Mouse (Mus musculus) testis, adult 2 months (tissue): Measurements from ENCODE around the gene Krt82. TPM values are rescaled to one million over a fixed set of nuclear protein-coding genes. Genes with fewer than 3 reads are reported as not detected.
"Not testable (repeated sequence)": the region's sequence is repeated elsewhere in the genome, so short reads cannot be mapped to it uniquely, and the experiment has no call there.

Experiments
- H3K27ac ChIP-seq: fragments of 200-500 bp; 2 replicates; pipeline ENCODE4 v1.5.1; 2012; ENCODE audit warnings: low read depth, low read length; ENCODE audit not compliant: control insufficient read depth, insufficient read depth
- H3K27me3 ChIP-seq: fragments of 200-500 bp; 2 replicates; pipeline ENCODE4 v1.6.1; 2012; ENCODE audit warnings: mild to moderate bottlenecking, low read length, moderate library complexity; ENCODE audit not compliant: control insufficient read depth, insufficient read depth
- H3K36me3 ChIP-seq: fragments of 200-500 bp; 2 replicates; pipeline ENCODE4 v1.6.1; 2012; ENCODE audit warnings: mild to moderate bottlenecking, low read length; ENCODE audit not compliant: control insufficient read depth, insufficient read depth
- H3K4me1 ChIP-seq: fragments of 200-500 bp; 2 replicates; pipeline ENCODE4 v1.6.1; 2012; ENCODE audit warnings: low read length; ENCODE audit not compliant: control insufficient read depth, insufficient read depth
- H3K4me3 ChIP-seq: fragments of 200-500 bp; 2 replicates; pipeline ENCODE4 v1.5.1; 2012; ENCODE audit warnings: low read depth, mild to moderate bottlenecking, low read length, moderate library complexity, mixed read lengths; ENCODE audit not compliant: control insufficient read depth
- CTCF ChIP-seq: fragments of 200-500 bp; IDR thresholded peaks from 2 replicates; pipeline ENCODE4 v1.5.1; 2012; ENCODE audit warnings: low read depth, mild to moderate bottlenecking, inconsistent platforms, low read length, moderate library complexity; ENCODE audit not compliant: control insufficient read depth, insufficient read depth, insufficient replicate concordance
- POLR2A ChIP-seq: fragments of 200-500 bp; IDR thresholded peaks from 2 replicates; pipeline ENCODE4 v1.6.1; 2012; ENCODE audit warnings: low read depth, mild to moderate bottlenecking, inconsistent platforms, low read length, moderate library complexity; ENCODE audit not compliant: control insufficient read depth
- polyA plus RNA-seq: library from polyadenylated mRNA; depleted of rRNA; stranded (reverse); fragments of >200 nt; gene quantifications from 2 replicates; pipeline ENCODE4 v1.2.3, GENCODE M21; 2012

The Krt82 gene
- polyA plus RNA-seq, 1 experiment: not detected

DNA sequence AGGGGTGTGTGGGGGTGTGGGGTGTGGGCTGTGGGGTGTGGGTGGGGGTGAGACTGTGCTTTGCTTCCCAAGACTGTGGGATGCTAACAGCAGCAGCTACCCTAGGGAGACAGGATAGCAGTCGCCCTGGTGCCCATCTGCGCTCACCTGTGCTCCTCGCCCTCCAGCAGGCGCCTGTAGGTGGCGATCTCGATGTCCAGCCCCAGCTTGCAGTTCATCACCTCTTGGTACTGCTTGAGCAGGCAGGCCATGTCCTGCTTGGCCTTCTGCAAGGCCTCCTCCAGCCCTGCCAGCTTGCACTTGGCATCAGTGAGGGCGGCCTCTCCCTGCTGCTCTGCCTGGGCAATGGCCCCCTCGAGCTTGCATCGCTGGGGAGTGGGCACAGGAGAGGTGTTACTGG, 7.9 kb downstream of the Krt82 start:
- H3K27ac ChIP-seq: no peak overlapping the region
- TF ChIP-seq POLR2A (no peak), CTCF (no peak)
- H3K36me3 ChIP-seq: no peaks in the 10 kb centered on the region
- H3K4me3 ChIP-seq: no peak overlapping the region
- no peaks in the 10 kb centered on the region for H3K4me1 ChIP-seq
- H3K27me3 ChIP-seq: no peaks in the 10 kb centered on the region

DNA sequence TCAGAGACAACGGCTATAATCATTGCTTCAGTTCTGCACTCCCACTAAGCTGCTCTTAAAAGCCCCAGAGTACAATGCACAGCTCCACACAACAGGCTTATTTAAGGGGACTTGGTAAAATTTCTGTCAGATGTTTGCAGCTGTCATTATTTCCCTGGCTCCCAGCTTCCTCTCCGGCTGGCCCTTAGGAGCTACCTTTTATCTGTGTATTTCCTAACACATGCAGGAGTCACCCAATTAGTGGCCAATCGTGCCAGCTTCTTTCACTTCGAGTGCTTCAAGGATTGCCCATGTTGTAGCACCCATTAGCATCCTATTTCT, 11.9 kb downstream of the Krt82 start:
- TF ChIP-seq POLR2A (no peak), CTCF (no peak)
- Histone ChIP-seq H3K36me3 (no peaks in the 10 kb centered on the region), H3K4me3 (no peak overlapping the region), H3K27ac (no peak overlapping the region), H3K27me3 (no peaks in the 10 kb centered on the region), H3K4me1 (no peaks in the 10 kb centered on the region)

DNA sequence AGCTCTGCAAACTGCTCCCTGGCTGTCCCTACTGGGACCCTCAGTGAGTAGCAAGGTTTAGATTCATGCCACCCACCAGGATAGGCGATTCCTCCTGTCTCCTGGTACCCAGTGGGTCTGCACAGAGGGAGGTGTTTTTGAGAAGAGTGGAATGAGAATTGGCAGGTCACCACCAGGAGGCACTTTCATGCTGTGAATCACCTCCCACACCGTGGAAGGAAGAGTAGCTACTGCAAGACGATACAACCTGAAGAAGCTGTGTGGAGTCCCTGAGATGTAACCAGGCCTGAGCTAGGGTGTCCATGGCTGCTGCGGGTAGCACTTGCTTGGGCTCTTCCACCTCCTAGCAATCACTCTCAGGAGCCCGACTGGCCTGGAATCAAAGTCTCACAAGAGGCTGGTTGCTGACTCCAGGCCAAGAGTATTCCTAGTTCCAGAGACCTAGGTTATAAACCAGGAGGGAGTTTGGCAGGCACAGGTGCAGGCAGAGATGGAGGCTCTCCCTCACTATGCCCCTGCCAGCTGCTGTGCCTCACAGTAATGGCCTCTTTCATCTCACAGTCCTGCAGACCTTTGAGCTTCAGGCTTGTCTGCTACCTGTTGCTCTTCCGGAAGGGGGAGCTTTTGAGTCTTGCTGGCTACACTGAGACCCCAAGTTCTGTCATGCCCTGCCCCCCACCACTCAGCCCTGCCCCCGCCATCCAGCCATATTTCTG, 12.4 kb downstream of the Krt82 start:
- H3K4me1 ChIP-seq: no peaks in the 10 kb centered on the region
- no peak overlapping the region for H3K4me3 ChIP-seq
- TF ChIP-seq POLR2A (no peak), CTCF (no peak)
- no peaks in the 10 kb centered on the region for H3K27me3 ChIP-seq
- no peak overlapping the region for H3K27ac ChIP-seq
- no peaks in the 10 kb centered on the region for H3K36me3 ChIP-seq

DNA sequence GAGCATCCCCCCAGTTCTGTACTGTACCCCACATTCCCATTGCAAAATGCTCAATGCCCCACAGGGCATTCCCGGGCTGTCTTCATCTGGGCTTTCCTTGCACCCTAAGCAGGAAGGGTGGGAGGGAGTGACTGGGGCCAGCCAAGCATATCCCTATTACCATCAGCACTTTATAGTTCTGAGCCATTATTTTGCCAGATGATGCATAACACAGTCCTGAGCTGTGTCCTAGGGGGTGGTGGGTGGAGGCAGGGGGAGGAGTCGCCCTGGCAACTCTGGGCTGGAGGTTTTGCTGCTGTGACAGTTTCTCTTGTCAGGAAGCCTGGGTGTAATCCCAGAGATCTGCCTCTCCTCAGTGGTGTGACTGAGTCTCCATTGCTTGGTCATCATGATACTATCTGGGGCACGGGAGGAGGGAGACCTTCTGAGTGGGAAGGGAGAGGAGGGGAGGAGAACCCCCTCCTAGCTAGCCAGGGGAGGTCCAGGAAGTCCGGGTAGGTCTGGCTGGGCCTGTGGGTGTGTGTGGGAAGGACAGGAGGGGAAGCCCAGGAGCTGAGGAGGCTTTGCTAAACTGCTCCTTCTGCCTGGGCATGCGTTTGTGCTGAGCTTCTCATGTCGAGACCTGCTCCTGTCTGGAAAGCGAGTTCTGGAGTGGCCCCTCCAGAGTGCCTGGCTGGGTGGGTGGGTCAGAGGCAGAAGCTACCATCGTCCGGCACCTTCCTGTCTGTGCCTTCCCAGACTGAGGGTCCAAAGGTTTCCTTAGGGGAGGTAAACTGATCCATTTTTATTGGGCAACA, 14.2 kb downstream of the Krt82 start:
- TF ChIP-seq POLR2A: no peak
- TF ChIP-seq CTCF: no peak
- no peaks in the 10 kb centered on the region for H3K36me3 ChIP-seq
- H3K27ac ChIP-seq: no peak overlapping the region
- no peaks in the 10 kb centered on the region for H3K4me1 ChIP-seq
- no peaks in the 10 kb centered on the region for H3K27me3 ChIP-seq
- H3K4me3 ChIP-seq: no peak overlapping the region

DNA sequence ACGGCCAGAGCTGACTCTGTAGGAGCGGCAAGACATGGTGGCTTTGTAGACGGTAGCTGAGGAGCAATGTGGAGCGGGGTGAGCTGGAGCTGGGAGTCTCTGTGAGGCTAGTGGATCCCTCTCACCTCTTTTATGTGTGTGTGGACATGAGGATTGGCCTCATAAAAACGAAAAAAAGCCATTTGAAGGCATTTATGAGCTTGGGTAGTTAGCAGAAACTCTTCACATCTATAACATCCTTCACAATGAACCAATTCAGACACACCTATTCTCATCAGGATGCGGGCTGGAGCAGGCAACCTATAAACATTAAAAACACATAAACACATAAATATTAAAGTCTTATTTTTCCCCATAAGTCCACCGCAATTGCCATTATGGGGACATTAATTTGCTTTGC, 17.7 kb downstream of the Krt82 start, which contains the start of gene Krt84:
Gene Krt84, minus strand, starts transcription at position 101 of the 400 bp plus-strand sequence.
- H3K27me3 ChIP-seq: no peaks in the 10 kb centered on the region
- H3K4me1 ChIP-seq: no peaks in the 10 kb centered on the region
- TF ChIP-seq POLR2A (no peak), CTCF (no peak)
- no peaks in the 10 kb centered on the region for H3K36me3 ChIP-seq
- H3K4me3 ChIP-seq: no peak within 1 kb of the TSS
- H3K27ac ChIP-seq: no peak within 1 kb of the TSS

DNA sequence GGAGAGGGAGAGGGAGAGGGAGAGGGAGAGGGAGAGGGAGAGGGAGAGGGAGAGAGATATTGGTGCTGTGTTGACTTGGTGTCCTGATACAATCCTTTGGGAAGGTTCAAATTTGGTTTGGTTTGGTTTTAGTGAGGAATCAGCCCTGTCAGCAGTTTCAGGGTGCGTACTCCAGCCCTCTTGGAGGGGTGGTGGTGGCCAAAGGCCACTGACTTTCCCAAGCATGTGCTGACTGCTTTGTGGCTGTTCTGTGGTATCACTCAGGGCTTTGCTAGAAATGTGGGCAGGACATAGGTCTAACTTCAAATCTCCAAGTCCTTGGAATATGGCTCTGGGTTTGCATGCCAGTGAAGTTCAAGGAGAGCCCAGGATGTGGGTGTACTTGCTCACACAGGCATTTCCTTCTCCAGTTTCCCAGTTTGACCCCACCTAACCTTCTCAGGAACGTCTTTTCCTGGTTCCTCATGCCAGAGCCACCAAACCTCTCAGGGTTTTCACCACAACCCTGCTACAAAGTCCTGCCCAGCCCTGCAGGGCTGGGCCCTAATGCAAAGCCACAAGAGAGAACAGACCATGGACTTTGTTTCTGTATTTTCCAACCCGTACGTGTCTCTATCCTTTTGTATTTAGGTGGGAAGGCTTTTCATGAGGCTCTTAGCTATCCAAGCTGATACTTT, 27.8 kb downstream of the Krt82 start:
- H3K4me1 ChIP-seq: no peaks in the 10 kb centered on the region
- no peaks in the 10 kb centered on the region for H3K27me3 ChIP-seq
- no peaks in the 10 kb centered on the region for H3K36me3 ChIP-seq
- TF ChIP-seq CTCF (no peak), POLR2A (no peak)
- H3K27ac ChIP-seq: no peak overlapping the region
- no peak overlapping the region for H3K4me3 ChIP-seq

DNA sequence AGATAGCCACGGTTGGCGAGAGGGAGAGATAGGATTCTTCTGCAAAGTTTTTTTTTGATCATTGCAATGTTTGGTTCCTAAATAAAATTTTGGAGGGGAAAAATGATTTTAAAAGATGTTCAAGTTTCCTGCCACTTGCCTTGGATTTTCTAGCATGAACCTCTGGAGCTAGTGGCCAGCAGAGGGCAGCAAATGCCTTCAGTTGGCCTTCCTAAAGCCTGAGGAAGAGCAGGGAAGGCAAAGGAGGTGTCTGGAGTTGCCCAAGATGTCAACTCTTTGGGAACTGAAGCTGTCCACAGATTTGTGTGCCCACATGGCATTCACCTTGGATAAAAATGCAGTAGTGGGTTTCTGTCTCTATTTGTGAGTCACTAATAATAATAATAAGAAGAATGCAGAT, 30.7 kb downstream of the Krt82 start:
- no peak overlapping the region for H3K27ac ChIP-seq

DNA sequence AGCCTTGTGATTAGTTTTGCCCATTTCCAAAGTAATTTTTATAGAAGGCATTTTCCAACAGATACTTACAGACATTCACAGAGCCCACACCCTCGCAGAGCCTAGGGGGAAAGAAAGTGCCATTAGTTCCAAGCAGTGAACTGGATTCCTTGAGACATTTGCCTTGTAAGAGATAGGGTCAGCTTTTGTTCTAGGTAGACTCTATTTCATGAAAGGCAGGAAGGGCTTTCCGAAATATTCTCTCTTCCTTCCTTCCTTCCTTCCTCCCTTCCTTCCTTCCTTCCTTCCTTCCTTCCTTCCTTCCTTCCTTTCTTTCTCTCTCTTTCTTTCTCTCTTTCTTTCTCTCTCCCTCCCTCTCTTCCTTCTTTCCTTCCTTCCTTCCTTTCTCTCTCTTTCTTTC, 33.3 kb downstream of the Krt82 start, which contains the start of gene Gm49425:
Gene Gm49425, minus strand, starts transcription at position 101 of the 400 bp plus-strand sequence.
- H3K4me1 ChIP-seq, H3K36me3 ChIP-seq, H3K27ac ChIP-seq: not testable (repeated sequence)

More for the DNA sequence above, 30.7 kb downstream of the Krt82 start:
- no peaks in the 10 kb centered on the region for H3K27me3 ChIP-seq
- H3K4me3 ChIP-seq: no peak overlapping the region
- TF ChIP-seq POLR2A (no peak), CTCF (peak; percentile 71; the same call in 1 of the 2 replicates)
- H3K36me3 ChIP-seq: no peaks in the 10 kb centered on the region
- H3K4me1 ChIP-seq: no peaks in the 10 kb centered on the region

More for the DNA sequence above, 33.3 kb downstream of the Krt82 start, which contains the start of gene Gm49425:
- not testable (repeated sequence) for H3K27me3 ChIP-seq, H3K4me3 ChIP-seq
